Mouse (Mus musculus) intestine, embryonic 16.5 days (tissue): ENCODE data around the gene Rps18. TPM values are rescaled to one million over a fixed set of nuclear protein-coding genes. Genes with fewer than 3 reads are reported as not detected.

Source experiments
- ATAC-seq: fragments of 200-750 bp; cut with Nextera tagmentation; 2 replicates; pipeline ENCODE4 v1.8.0; 2017; ENCODE audit warnings: moderate TSS enrichment, moderate library complexity
- H3K27ac ChIP-seq: fragments of 300-500 bp; sonication (generic); 2 replicates; pipeline ENCODE4 v1.5.1; 2014; ENCODE audit warnings: mild to moderate bottlenecking, low read length
- H3K27me3 ChIP-seq: fragments of 300-500 bp; sonication (generic); replicated peaks from 2 replicates; pipeline ENCODE4 v1.6.1; 2014; ENCODE audit warnings: low read length, control low read depth, mixed read lengths; ENCODE audit not compliant: control insufficient read depth, insufficient read depth
- H3K36me3 ChIP-seq: fragments of 300-500 bp; sonication (generic); 2 replicates; pipeline ENCODE4 v1.6.1; 2014; ENCODE audit warnings: low read length, control low read depth; ENCODE audit not compliant: control insufficient read depth, insufficient read depth
- H3K4me1 ChIP-seq: fragments of 300-500 bp; sonication (generic); 2 replicates; pipeline ENCODE4 v1.6.1; 2014; ENCODE audit warnings: low read length, control low read depth, mixed read lengths; ENCODE audit not compliant: control insufficient read depth, insufficient read depth
- H3K4me2 ChIP-seq: fragments of 300-500 bp; sonication (generic); 2 replicates; pipeline ENCODE4 v1.6.1; 2014; ENCODE audit warnings: low read depth, low read length, control low read depth
- H3K4me3 ChIP-seq: fragments of 300-500 bp; sonication (generic); 2 replicates; pipeline ENCODE4 v1.5.1; 2014; ENCODE audit warnings: mild to moderate bottlenecking, low read length
- H3K9ac ChIP-seq: fragments of 300-500 bp; sonication (generic); 2 replicates; pipeline ENCODE4 v1.6.1; 2014; ENCODE audit warnings: low read depth, low read length
- H3K9me3 ChIP-seq: fragments of 300-500 bp; sonication (generic); 2 replicates; pipeline ENCODE4 v1.6.1; 2016; ENCODE audit warnings: low read length, control low read depth; ENCODE audit not compliant: control insufficient read depth
- WGBS: fragments of 180-500 bp; shearing (Covaris S2); extraction: QIAGEN DNeasy Blood & Tissue Kit; methylation state at CpG from one replicate; pipeline ENCODE4 v1.1.7; 2014; 5-methylcytosine and 5-hydroxymethylcytosine counted together
- polyA plus RNA-seq: library from polyadenylated mRNA; unstranded; fragments of >200 nt; fragmentation: Nextera tagmentation; extraction: Ambion mirVana; gene quantifications from 2 replicates; pipeline ENCODE4 v1.2.1, GENCODE M21; 2015

Gene Rps18
- polyA plus RNA-seq, 1 experiment from 2014 or later, result 1,902 TPM

DNA sequence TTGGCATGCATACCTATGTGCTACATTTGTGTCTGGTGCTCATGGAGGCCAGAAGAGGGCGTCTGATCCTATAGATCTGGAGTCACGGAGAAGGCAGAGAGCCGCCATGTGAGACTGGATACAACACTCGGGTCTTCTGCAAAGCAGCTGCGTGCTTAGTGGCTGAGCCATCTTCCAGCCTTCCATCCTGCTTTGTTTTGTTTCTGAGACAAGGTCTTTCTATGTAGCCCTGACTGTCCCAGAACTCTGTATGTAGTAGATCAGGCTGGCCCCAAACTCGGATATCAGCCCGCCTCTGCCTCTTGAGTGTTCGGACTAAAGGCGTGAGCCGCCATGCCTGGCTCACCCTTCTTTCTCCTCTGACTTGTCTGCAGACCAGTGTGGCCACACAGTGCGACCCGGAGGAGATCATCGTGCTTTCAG lies 40.8 kb downstream of the Rps18 start:
- Histone ChIP-seq H3K4me2 (peak overlapping the region; percentile 42), H3K9ac (no peak overlapping the region), H3K36me3 (peaks cover 29% of the 10 kb centered on the region), H3K27ac (no peak overlapping the region), H3K4me3 (0 out of 2 replicates have a peak overlapping the region, but pooled peaks have one; percentile 57), H3K4me1 (peaks cover 32% of the 10 kb centered on the region), H3K27me3 (no peaks in the 10 kb centered on the region), H3K9me3 (no peaks in the 10 kb centered on the region)
- ATAC-seq, result no peak
- 70% methylated on average over 13 of the region's 13 CpGs for WGBS

GRCm38 (mm10) chr17:33913905-33914304 lies 41.9 kb downstream of the Rps18 start:
- Histone ChIP-seq H3K4me2 (no peak overlapping the region), H3K36me3 (peaks cover 29% of the 10 kb centered on the region), H3K9me3 (no peaks in the 10 kb centered on the region), H3K9ac (no peak overlapping the region), H3K4me1 (peaks cover 29% of the 10 kb centered on the region), H3K4me3 (no peak overlapping the region), H3K27me3 (no peaks in the 10 kb centered on the region), H3K27ac (no peak overlapping the region)
- 92% methylated on average over 8 of the region's 8 CpGs for WGBS
- no peak for ATAC-seq

DNA sequence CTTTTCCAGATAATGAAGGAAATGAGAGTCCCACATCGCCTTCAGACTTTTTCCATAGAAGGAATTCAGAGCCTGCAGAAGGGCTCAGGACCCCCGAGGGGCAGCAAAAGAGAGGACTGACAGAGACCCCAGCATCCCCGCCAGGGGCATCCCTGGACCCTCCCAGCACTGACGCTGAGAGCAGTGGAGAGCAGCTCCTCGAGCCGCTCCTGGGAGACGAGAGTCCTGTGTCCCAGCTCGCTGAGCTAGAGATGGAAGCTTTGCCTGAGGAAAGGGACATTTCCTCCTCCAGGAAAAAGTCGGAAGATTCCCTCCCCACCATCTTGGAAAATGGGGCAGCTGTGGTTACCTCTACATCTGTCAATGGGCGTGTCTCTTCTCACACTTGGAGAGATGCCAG lies 42.5 kb downstream of the Rps18 start:
- no peak for ATAC-seq
- Histone ChIP-seq H3K4me1 (peaks cover 22% of the 10 kb centered on the region), H3K27me3 (no peaks in the 10 kb centered on the region), H3K36me3 (peaks cover 29% of the 10 kb centered on the region), H3K4me3 (no peak overlapping the region), H3K9me3 (no peaks in the 10 kb centered on the region), H3K4me2 (no peak overlapping the region), H3K9ac (no peak overlapping the region), H3K27ac (no peak overlapping the region)
- WGBS, result 89% methylated on average over 10 of the region's 10 CpGs

DNA sequence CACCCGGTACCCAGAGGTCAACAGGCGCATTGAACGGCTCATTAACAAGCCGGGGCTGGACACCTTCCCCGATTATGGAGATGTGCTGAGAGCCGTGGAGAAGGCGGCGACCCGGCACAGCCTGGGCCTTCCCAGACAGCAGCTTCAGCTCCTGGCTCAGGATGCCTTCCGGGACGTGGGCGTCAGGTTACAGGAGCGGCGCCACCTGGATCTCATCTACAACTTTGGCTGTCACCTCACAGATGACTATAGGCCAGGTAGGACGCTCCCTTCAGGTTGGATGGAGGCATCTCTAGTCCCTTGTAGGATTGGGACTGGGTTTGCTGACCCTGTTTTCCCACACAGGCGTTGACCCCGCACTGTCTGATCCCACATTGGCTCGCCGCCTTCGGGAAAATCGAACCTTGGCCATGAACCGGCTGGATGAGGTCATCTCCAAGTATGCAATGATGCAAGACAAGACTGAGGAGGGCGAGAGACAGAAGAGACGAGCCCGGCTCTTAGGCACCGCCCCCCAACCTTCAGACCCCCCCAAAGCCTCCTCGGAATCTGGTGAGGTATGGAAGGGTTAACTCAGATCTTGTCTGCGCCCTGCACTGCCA lies 43.9 kb downstream of the Rps18 start:
- H3K4me2 ChIP-seq, result no peak overlapping the region
- no peak for ATAC-seq
- H3K27ac ChIP-seq, result no peak overlapping the region
- WGBS, result 90% methylated on average over 28 of the region's 28 CpGs
- no peak overlapping the region for H3K9ac ChIP-seq
- H3K4me1 ChIP-seq, result peaks cover 20% of the 10 kb centered on the region
- no peaks in the 10 kb centered on the region for H3K27me3 ChIP-seq
- H3K4me3 ChIP-seq, result no peak overlapping the region
- H3K9me3 ChIP-seq, result no peaks in the 10 kb centered on the region
- peaks cover 23% of the 10 kb centered on the region for H3K36me3 ChIP-seq

- 90% methylated on average over 31 of the region's 31 CpGs for WGBS
- H3K27ac ChIP-seq, result no peak overlapping the region
- peaks cover 16% of the 10 kb centered on the region for H3K4me1 ChIP-seq
- H3K27me3 ChIP-seq, result no peaks in the 10 kb centered on the region
- H3K9me3 ChIP-seq, result no peaks in the 10 kb centered on the region
- H3K4me2 ChIP-seq, result no peak overlapping the region
- H3K36me3 ChIP-seq, result peaks cover 23% of the 10 kb centered on the region
- ATAC-seq, result no peak
- H3K4me3 ChIP-seq, result no peak overlapping the region
- no peak overlapping the region for H3K9ac ChIP-seq
Measured at GRCm38 (mm10) chr17:33911052-33911812, 44.6 kb downstream of the Rps18 start.

DNA sequence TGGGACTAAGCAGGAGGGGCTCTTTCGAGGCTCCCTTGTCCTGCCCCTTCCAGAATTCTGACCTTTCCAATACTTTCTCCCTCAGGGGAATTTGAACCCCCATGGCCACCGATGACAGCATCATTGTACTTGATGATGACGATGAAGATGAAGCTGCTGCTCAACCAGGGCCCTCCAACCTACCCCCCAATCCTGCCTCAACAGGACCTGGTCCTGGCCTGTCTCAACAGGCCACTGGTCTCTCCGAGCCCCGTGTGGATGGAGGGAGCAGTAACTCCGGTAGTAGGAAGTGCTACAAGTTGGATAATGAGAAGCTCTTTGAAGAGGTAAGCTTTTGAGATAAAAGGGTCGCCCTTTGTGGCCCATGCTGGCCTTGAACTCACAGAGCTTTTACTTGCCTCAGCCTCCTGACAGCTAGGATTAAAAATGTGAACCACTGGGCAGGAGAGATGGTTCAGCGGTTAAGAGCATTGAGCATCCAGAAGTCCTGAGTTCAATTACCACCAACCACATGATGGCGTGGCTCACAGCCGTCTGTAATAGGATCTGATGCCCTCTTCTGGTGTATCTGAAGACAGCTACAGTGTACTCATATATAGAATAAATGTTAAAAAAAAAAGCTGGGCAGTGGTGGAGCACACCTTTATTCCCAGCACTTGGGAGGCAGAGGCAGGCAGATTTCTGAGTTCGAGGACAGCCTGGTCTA lies 45.3 kb downstream of the Rps18 start:
- Histone ChIP-seq H3K27ac (peak overlapping the region; percentile 96), H3K9ac (peak overlapping the region; percentile 99), H3K4me3 (peak overlapping the region; percentile 91), H3K27me3 (no peaks in the 10 kb centered on the region), H3K4me1 (peaks cover 16% of the 10 kb centered on the region), H3K4me2 (peak overlapping the region; percentile 65), H3K9me3 (no peaks in the 10 kb centered on the region), H3K36me3 (peaks cover 23% of the 10 kb centered on the region)
- WGBS, result 45% methylated on average over 11 of the region's 11 CpGs
- no peak for ATAC-seq

- peak overlapping the region; percentile 99 for H3K9ac ChIP-seq
- under 1% methylated on average over 14 of the region's 14 CpGs for WGBS
- peak overlapping the region; percentile 91 for H3K4me3 ChIP-seq
- H3K27me3 ChIP-seq, result no peaks in the 10 kb centered on the region
- H3K27ac ChIP-seq, result peak overlapping the region; percentile 96
- no peaks in the 10 kb centered on the region for H3K9me3 ChIP-seq
- H3K4me1 ChIP-seq, result peaks cover 10% of the 10 kb centered on the region
- peak overlapping the region; percentile 65 for H3K4me2 ChIP-seq
- ATAC-seq, result peak; percentile 8
- H3K36me3 ChIP-seq, result peaks cover 23% of the 10 kb centered on the region
Measured at GRCm38 (mm10) chr17:33909869-33910250, 45.9 kb downstream of the Rps18 start.

DNA sequence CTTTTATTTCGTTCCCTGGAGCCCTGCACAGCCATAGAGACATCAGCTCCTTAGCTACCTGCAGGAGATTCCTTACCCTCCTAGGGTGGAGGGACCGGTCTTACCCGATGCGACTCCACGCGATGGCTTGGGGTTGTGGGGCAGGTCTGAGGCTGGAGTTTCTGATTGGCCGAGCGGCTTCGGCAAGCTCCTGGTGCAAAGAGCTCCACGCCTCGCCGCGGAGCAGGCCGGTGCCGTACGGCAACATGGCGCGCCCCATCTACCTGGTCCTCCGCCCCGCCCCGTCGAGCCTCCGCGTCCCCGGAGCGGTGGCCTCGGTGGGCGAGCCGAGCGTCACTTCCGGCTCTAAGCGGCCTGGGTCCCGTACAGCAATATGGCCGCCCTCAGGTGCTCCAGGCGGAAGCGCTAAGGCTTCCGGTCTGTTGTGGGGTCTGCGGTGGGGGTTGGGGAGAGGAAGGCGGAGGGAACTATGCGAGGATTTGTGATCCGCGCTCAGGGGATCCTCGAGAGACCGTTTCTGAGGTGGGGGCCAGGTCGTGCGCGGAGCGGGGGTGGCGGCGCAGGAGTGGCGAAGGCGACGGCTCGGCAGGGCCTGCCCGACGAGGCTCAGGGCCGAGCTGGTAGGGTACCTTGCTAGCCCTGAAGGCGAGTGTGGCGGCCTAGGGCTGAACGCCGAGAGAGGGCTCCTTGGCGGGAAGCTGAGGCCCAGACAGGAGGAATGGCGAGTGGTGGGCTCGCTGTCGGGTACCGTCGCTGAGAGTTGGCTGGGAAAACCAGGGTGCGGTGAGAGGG lies 46.5 kb downstream of the Rps18 start, which contains the start of gene Daxx:
Gene Daxx (plus strand): TSS at position 338 of the 792 bp plus-strand sequence.
- Histone ChIP-seq H3K27me3 (no peaks in the 10 kb centered on the region), H3K27ac (peak within 1 kb of the TSS; percentile 96), H3K36me3 (peaks cover 21% of the 10 kb centered on the region), H3K9me3 (no peaks in the 10 kb centered on the region), H3K9ac (peak within 1 kb of the TSS; percentile 99), H3K4me3 (peak within 1 kb of the TSS; percentile 91), H3K4me1 (peaks cover 9% of the 10 kb centered on the region; the same call in 1 of the 2 replicates), H3K4me2 (peak within 1 kb of the TSS; percentile 95)
- ATAC-seq, result peak; percentile 97
- WGBS, result under 1% methylated on average over 68 of the region's 68 CpGs
